Mouse (Mus musculus) C2C12 (cell line): Measurements from ENCODE around the gene Prpf38b. TPM values are rescaled to one million over a fixed set of nuclear protein-coding genes. Genes with fewer than 3 reads are reported as not detected.
"Not testable (repeated sequence)": the region's sequence is repeated elsewhere in the genome, so short reads cannot be mapped to it uniquely, and the experiment has no call there.

Experiments used
- H3K27me3 ChIP-seq: one replicate; pipeline ENCODE4 v1.6.1; 2011; ENCODE audit not compliant: control insufficient read depth, insufficient read depth, insufficient read length
- H3K36me3 ChIP-seq: one replicate; pipeline ENCODE4 v1.6.1; 2011; ENCODE audit not compliant: control insufficient read depth, insufficient read depth
- H3K4me3 ChIP-seq: one replicate; pipeline ENCODE4 v1.5.1; 2011; ENCODE audit warnings: mild to moderate bottlenecking, control low read depth; ENCODE audit not compliant: poor library complexity, insufficient read depth, severe bottlenecking
- H3K79me2 ChIP-seq: one replicate; pipeline ENCODE4 v1.6.1; 2011; ENCODE audit not compliant: control insufficient read depth, insufficient read depth
- H3K79me3 ChIP-seq: one replicate; pipeline ENCODE4 v1.6.1; 2011; ENCODE audit warnings: low read depth, control low read depth
- H3ac ChIP-seq: one replicate; pipeline ENCODE3; 2011; ENCODE audit warnings: low read depth; ENCODE audit not compliant: control insufficient read depth, insufficient read length
- CEBPB ChIP-seq: IDR thresholded peaks from one replicate; pipeline ENCODE4 v1.6.1; 2011; ENCODE audit warnings: low read depth, mild to moderate bottlenecking, control low read depth, moderate library complexity
- CTCF ChIP-seq: IDR thresholded peaks from one replicate; pipeline ENCODE4 v1.5.1; 2011; ENCODE audit not compliant: control insufficient read depth, insufficient read depth, insufficient read length
- FOSL1 ChIP-seq: IDR thresholded peaks from one replicate; pipeline ENCODE4 v1.8.0; 2011; ENCODE audit warnings: mild to moderate bottlenecking, low read length; ENCODE audit not compliant: poor library complexity, insufficient read depth, severe bottlenecking
- MAX ChIP-seq: IDR thresholded peaks from one replicate; pipeline ENCODE4 v1.6.1; 2011; ENCODE audit warnings: mild to moderate bottlenecking, control low read depth
- MYOD1 ChIP-seq: IDR thresholded peaks from one replicate; pipeline ENCODE4 v1.6.1; 2011; ENCODE audit warnings: low read depth; ENCODE audit not compliant: control insufficient read depth, insufficient read length
- MYOG ChIP-seq: IDR thresholded peaks from one replicate; pipeline ENCODE4 v1.6.1; 2011; ENCODE audit not compliant: control insufficient read depth, insufficient read length; ENCODE audit errors: extremely low read depth
- USF1 ChIP-seq: IDR thresholded peaks from one replicate; pipeline ENCODE4 v1.6.1; 2011; ENCODE audit warnings: low read depth, mild to moderate bottlenecking, control low read depth, moderate library complexity
- polyA plus RNA-seq: library from polyadenylated mRNA; unstranded; fragments of >200 nt; fragmentation: generic; extraction: Trizol; gene quantifications from one replicate; pipeline ENCODE4 v1.2.1, GENCODE M21; 2012; ENCODE audit warnings: missing spikeins

Prpf38b gene
- polyA plus RNA-seq, 1 experiment = 19.5 TPM

DNA sequence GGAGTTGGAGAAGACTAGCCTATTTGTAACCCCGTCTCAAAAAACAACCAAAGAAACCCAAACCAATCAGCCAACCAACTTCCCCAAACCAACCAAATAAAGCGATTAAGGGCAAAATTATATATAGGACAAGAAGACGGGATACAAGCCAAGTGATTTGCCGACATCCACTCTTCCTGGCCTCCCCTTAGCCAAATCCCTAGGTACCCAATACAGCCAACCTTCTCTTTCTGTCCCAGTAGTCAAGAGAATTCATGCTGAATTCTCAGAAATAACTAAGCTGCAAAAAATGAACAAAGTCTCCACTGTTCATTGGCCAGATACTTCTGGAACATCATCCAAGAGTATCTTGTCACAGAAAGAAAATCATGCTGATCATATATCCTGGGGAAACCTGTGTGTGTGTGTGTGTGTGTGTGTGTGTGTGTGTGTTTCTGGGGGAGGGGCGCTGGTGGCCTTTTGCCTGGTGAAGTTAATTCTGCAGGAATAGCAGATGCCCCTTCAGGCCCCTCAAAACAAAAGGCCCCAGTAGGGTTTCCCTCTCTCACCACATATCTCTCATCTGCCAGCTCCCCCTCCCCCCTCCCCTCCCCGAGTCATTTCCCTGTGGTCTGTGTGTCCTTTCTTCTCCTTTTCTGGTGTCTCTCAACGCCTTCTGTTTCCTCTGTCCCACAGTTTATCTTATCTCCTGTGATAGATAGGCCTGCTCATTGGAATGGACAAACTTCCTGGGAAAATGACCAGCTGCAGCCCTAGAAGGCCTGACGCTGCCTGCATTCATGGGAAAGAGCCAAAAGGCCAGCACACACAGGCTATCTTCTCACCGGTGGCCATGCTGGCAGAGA is 25.6 kb downstream of the Prpf38b start:
- TF ChIP-seq MYOG = no peak
- no peak for TF ChIP-seq USF1
- no peak for TF ChIP-seq MYOD1
- TF ChIP-seq CEBPB = no peak
- TF ChIP-seq CTCF = no peak
- TF ChIP-seq FOSL1 = no peak
- no peak for TF ChIP-seq MAX
- Histone ChIP-seq H3K79me3 (no peaks in the 10 kb centered on the region), H3ac (no peak overlapping the region), H3K4me3 (no peak overlapping the region), H3K79me2 (no peaks in the 10 kb centered on the region), H3K27me3 (no peaks in the 10 kb centered on the region), H3K36me3 (no peaks in the 10 kb centered on the region)

GRCm38 (mm10) chr3:108884706-108885289 is 26.7 kb downstream of the Prpf38b start:
- H3K79me3 ChIP-seq = no peaks in the 10 kb centered on the region

DNA sequence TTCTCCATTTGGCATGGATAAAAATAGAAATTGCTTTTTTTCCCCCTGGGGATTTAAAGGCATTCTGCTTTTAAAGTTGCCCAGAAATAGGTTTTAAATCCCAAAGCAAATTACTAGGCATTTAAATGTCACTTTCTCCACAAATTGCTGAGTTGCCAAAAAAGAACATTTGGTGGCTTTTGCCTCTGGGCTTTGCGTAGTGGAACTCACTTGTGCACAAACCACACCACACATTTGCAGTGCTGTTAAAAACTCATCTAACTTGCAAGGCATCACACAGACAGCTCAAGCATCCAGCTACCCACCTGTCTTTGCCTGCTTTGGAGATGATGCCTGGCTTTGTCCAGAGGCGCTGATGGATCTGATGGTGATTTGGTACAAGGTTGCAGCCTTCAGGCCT is 28.5 kb downstream of the Prpf38b start:
- H3K36me3 ChIP-seq = no peaks in the 10 kb centered on the region
- no peaks in the 10 kb centered on the region for H3K79me3 ChIP-seq
- no peaks in the 10 kb centered on the region for H3K27me3 ChIP-seq
- H3K79me2 ChIP-seq = no peaks in the 10 kb centered on the region
- H3K4me3 ChIP-seq = no peak overlapping the region
- H3ac ChIP-seq = no peak overlapping the region
- no peak for TF ChIP-seq FOSL1
- no peak for TF ChIP-seq MYOG
- TF ChIP-seq CEBPB = no peak
- no peak for TF ChIP-seq CTCF
- TF ChIP-seq MAX = no peak
- no peak for TF ChIP-seq USF1
- TF ChIP-seq MYOD1 = no peak

More at GRCm38 (mm10) chr3:108884706-108885289, 26.7 kb downstream of the Prpf38b start:
- Histone ChIP-seq H3ac (no peak overlapping the region), H3K27me3 (no peaks in the 10 kb centered on the region), H3K79me2 (no peaks in the 10 kb centered on the region), H3K36me3 (no peaks in the 10 kb centered on the region), H3K4me3 (no peak overlapping the region)
- TF ChIP-seq CTCF (no peak), MYOG (no peak), MYOD1 (no peak), CEBPB (no peak), FOSL1 (no peak), USF1 (no peak), MAX (no peak)

GRCm38 (mm10) chr3:108881873-108882272 is 29.7 kb downstream of the Prpf38b start:
- H3K79me2 ChIP-seq, H3K4me3 ChIP-seq, H3K36me3 ChIP-seq, H3K27me3 ChIP-seq, H3K79me3 ChIP-seq, H3ac ChIP-seq: not testable (repeated sequence)

DNA sequence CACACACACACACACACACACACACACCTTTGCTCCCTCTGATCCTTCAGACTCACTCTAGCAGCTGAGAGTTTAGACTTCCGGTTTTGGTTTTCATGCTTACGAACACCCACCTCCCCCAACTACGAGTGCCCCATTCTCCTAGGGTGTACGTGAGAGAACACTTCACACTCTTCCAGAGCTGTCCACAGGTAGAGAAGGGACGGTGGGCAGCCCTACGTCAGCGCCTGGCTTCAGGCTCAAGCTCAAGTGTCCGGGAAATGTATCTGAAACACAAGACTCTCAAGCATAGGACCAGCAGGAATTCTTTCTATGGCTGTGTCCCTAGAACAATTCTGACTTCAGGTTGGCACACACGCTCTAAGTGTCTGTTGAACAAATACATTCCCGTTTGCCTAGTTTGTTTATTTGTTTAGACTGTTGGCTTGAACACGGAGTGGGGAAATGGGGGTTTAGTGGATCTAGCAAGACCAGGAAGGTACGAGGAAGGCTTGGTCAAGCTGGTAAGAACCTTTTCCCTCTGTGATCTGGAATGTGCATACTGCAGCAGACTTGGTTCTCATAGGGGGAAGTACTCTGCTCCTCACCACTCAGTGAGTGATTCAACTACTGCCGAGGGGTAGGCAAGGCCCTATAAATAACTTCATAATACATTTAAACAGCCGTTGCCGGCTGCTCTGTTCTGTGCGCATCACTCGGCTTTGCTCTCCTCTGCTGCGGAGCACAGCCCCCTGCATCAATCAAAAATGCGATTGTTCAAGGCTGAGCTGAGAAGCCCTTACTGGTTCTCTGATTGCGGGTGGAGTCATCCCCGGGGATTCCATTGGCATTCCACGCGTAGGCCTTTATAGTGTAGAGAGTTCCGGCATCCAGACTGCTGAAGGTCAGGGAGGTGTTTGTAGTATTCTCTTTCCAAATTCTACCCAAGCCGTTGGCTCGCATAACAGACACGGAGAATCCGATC is 30.7 kb downstream of the Prpf38b start:
- Histone ChIP-seq H3K27me3 (no peaks in the 10 kb centered on the region), H3K79me2 (no peaks in the 10 kb centered on the region), H3K36me3 (no peaks in the 10 kb centered on the region), H3ac (no peak overlapping the region), H3K79me3 (no peaks in the 10 kb centered on the region), H3K4me3 (no peak overlapping the region)
- TF ChIP-seq CEBPB (no peak), MYOD1 (peak; percentile 14), FOSL1 (no peak)
